In genomic region chr1:106221371-106221770, GRCm38 (mm10) we compare ENCODE assay signal across 25 mouse cellular contexts. TPM values are rescaled to one million over a fixed set of nuclear protein-coding genes. Genes with fewer than 3 reads are reported as not detected.
DNase-seq lines count a peak whose midpoint lies in the region; ATAC-seq and TF ChIP-seq lines count a peak whose summit lies in the region.
"Had no signal": no experiment of that assay in that cellular context is flagged by ENCODE, and none has a peak within 500 bp of the region (broad histone marks: within the 10 kb centered on the region; RNA-seq: fewer than 3 reads in every experiment).

No protein-coding gene starts in this region.

- ATAC-seq in heart, postnatal 0 days (ENCODE audit: insufficient read depth, low read depth), result no peak
- ATAC-seq in erythroblast, adult 5-6 weeks (replicated peaks; ENCODE audit: low FRiP score, poor library complexity, severe bottlenecking), result no peak
- ATAC-seq: CD4-positive, CD25-positive, alpha-beta regulatory T cell, adult 4 months; forebrain, embryonic 13.5 days; forebrain, embryonic 15.5 days had no signal

- no peak overlapping the region for H3K4me3 ChIP-seq in gastrocnemius, adult 2 months
- H3K4me3 ChIP-seq in heart, postnatal 0 days (ENCODE audit: low read depth, low read length), result no peak overlapping the region
- H3K4me3 ChIP-seq in heart, adult 2 months, result no peak overlapping the region
- no peak overlapping the region for H3K4me3 ChIP-seq in CH12.LX (replicated peaks in 1 of 3; ENCODE audit: low read depth in 2 of 3, low read length in 2 of 3, poor library complexity in 1 of 3)
- H3K4me3 ChIP-seq: embryonic facial prominence, embryonic 13.5 days; embryonic facial prominence, embryonic 15.5 days; forebrain, embryonic 13.5 days; forebrain, embryonic 15.5 days had no signal

- no peaks in the 10 kb centered on the region for H3K36me3 ChIP-seq in heart, postnatal 0 days (replicated peaks; ENCODE audit: control insufficient read depth, insufficient read depth, low read length)
- peaks cover 12% of the 10 kb centered on the region for H3K36me3 ChIP-seq in heart, adult 2 months (ENCODE audit: control insufficient read depth, insufficient read depth, low read length)
- H3K36me3 ChIP-seq in CH12.LX (replicated peaks in 1 of 2; ENCODE audit: control insufficient read depth in 1 of 2, insufficient read depth in 1 of 2, low read length in 1 of 2), result peaks cover 3 to 25% of the 10 kb centered on the region in 2 experiments
- H3K36me3 ChIP-seq: embryonic facial prominence, embryonic 13.5 days; embryonic facial prominence, embryonic 15.5 days; G1E had no signal

- no peak for TF ChIP-seq CTCF in gastrocnemius, adult 2 months (IDR thresholded peaks at IDR 0.05)
- TF ChIP-seq CTCF in heart, postnatal 0 days (IDR thresholded peaks at IDR 0.05; ENCODE audit: low read depth), result no peak
- no peak for TF ChIP-seq CTCF in heart, adult 2 months (IDR thresholded peaks at IDR 0.05)
- no peak for TF ChIP-seq CTCF in CH12.LX (conservative IDR thresholded peaks at IDR 0.05 in 1 of 2, IDR thresholded peaks at IDR 0.05 in 1 of 2; ENCODE audit: low read depth in 2 of 2, low read length in 2 of 2)

- no peak for TF ChIP-seq RAD21 in CH12.LX (IDR thresholded peaks at IDR 0.05; ENCODE audit: low read depth, low read length)

- TF ChIP-seq POLR2A in heart, adult 2 months (IDR thresholded peaks at IDR 0.05; ENCODE audit: insufficient read depth, low read depth, low read length), result no peak
- no peak for TF ChIP-seq POLR2A in CH12.LX (IDR thresholded peaks at IDR 0.05; ENCODE audit: low read depth, low read length)

- dilution Hi-C loops in CH12.LX (cut with MboI; ENCODE audit: extremely low pct_ligation_motif_present, extremely low pct_unique_long_range_greater_than_20kb, low sequenced_read_pairs), result no loop called here

- no peaks in the 10 kb centered on the region for H3K9me3 ChIP-seq in heart, postnatal 0 days (replicated peaks; ENCODE audit: control insufficient read depth, low read length)
- peaks cover 8% of the 10 kb centered on the region for H3K9me3 ChIP-seq in CH12.LX (replicated peaks; ENCODE audit: low read length)
- H3K9me3 ChIP-seq: embryonic facial prominence, embryonic 15.5 days; forebrain, embryonic 13.5 days; G1E had no signal

- no peak for DNase-seq in gastrocnemius, adult 2 months
- no peak for DNase-seq in gastrocnemius, postnatal 4 days (ENCODE audit: low spot score in 2 of 2)
- no peak for DNase-seq in heart, postnatal 0 days (ENCODE audit: low spot score)
- no peak for DNase-seq in heart, adult 2 months
- no peak for DNase-seq in CH12.LX (ENCODE audit: extremely low read depth)
- peak; percentile 12 for DNase-seq in R1 (ENCODE audit: low read depth, low spot score)
- DNase-seq in spleen, postnatal 36 days (ENCODE audit: low spot score in 2 of 2), result no peak
- DNase-seq: adrenal gland, adult 2 months; adrenal gland, postnatal 10 days; adrenal gland, postnatal 25 days; B cell, adult 2 months; cerebellum, adult 11 months; cerebellum, adult 18-20 months; cerebellum, adult 8-10 months; cerebellum, adult 9-11 months; cerebellum, postnatal 14 days; cerebellum, postnatal 36 days; embryo, embryonic 11 days had no signal

- in situ Hi-C loops in CH12.LX (cut with MboI; ENCODE audit: low pct_ligation_motif_present, low pct_unique_long_range_greater_than_20kb, low sequenced_read_pairs), result no loop called here

- peaks cover 8% of the 10 kb centered on the region for H3K79me2 ChIP-seq in heart, adult 2 months (replicated peaks; ENCODE audit: control insufficient read depth, insufficient read depth, low read length)
- peaks cover 21% of the 10 kb centered on the region for H3K79me2 ChIP-seq in CH12.LX (replicated peaks; ENCODE audit: control insufficient read depth, extremely low read depth, insufficient read depth, poor library complexity, severe bottlenecking)

- no peaks in the 10 kb centered on the region for H3K27me3 ChIP-seq in heart, postnatal 0 days (ENCODE audit: control insufficient read depth, insufficient read depth, low read length)
- no peaks in the 10 kb centered on the region for H3K27me3 ChIP-seq in heart, adult 2 months (ENCODE audit: control insufficient read depth, insufficient read depth, low read length)
- no peaks in the 10 kb centered on the region for H3K27me3 ChIP-seq in CH12.LX (replicated peaks)
- H3K27me3 ChIP-seq: embryonic facial prominence, embryonic 13.5 days; embryonic facial prominence, embryonic 15.5 days; forebrain, embryonic 13.5 days; forebrain, embryonic 15.5 days had no signal

- no peak overlapping the region for H3K4me2 ChIP-seq in heart, postnatal 0 days (ENCODE audit: low read depth, low read length)
- H3K4me2 ChIP-seq in CH12.LX (ENCODE audit: insufficient read depth, low read depth, poor library complexity, severe bottlenecking), result no peak overlapping the region
- H3K4me2 ChIP-seq: embryonic facial prominence, embryonic 13.5 days; embryonic facial prominence, embryonic 15.5 days; forebrain, embryonic 13.5 days; forebrain, embryonic 15.5 days had no signal

- peaks cover 20% of the 10 kb centered on the region for H3K4me1 ChIP-seq in heart, postnatal 0 days (ENCODE audit: control insufficient read depth, insufficient read depth)
- H3K4me1 ChIP-seq in heart, adult 2 months (ENCODE audit: control insufficient read depth, insufficient read depth, low read length), result peaks cover 13% of the 10 kb centered on the region
- H3K4me1 ChIP-seq in CH12.LX (ENCODE audit: control insufficient read depth in 1 of 2, insufficient read depth in 2 of 2), result peaks cover 13 to 70% of the 10 kb centered on the region in 2 experiments

- 92% methylated on average over 1 of the region's 1 CpGs for WGBS in heart, postnatal 0 days
- 97% methylated on average over 1 of the region's 1 CpGs for WGBS in heart, adult 2 months

- no peak for TF ChIP-seq EP300 in heart, postnatal 0 days (IDR thresholded peaks at IDR 0.05; ENCODE audit: low read depth)
- no peak for TF ChIP-seq EP300 in heart, adult 2 months (IDR thresholded peaks at IDR 0.05; ENCODE audit: insufficient read depth, low read depth, low read length)
- no peak for TF ChIP-seq EP300 in CH12.LX (IDR thresholded peaks at IDR 0.05; ENCODE audit: low read length)

- H3K27ac ChIP-seq in gastrocnemius, adult 2 months, result 0 out of 2 replicates have a peak overlapping the region, but pooled peaks have one; percentile 28
- peak overlapping the region; percentile 47; the same call in 1 of the 2 replicates for H3K27ac ChIP-seq in heart, postnatal 0 days (ENCODE audit: low read depth)
- no peak overlapping the region for H3K27ac ChIP-seq in heart, adult 2 months
- no peak overlapping the region for H3K27ac ChIP-seq in CH12.LX (ENCODE audit: insufficient read depth, low read depth)
- H3K27ac ChIP-seq: embryonic facial prominence, embryonic 13.5 days; embryonic facial prominence, embryonic 15.5 days; forebrain, embryonic 13.5 days; forebrain, embryonic 15.5 days had no signal

- intact Hi-C loops in gastrocnemius, adult 2 months (cut with DNase I), result no loop called here
- intact Hi-C loops in heart, adult 2 months (cut with DNase I), result no loop called here

- no peak overlapping the region for H3K9ac ChIP-seq in heart, postnatal 0 days (replicated peaks; ENCODE audit: low read depth, low read length)
- H3K9ac ChIP-seq in heart, adult 2 months (ENCODE audit: low read depth, low read length), result no peak overlapping the region
- no peak overlapping the region for H3K9ac ChIP-seq in CH12.LX (ENCODE audit: insufficient read depth, low read depth)
- H3K9ac ChIP-seq: embryonic facial prominence, embryonic 13.5 days; embryonic facial prominence, embryonic 15.5 days; forebrain, embryonic 13.5 days; forebrain, embryonic 15.5 days had no signal

TF ChIP-seq in CH12.LX, 34 proteins besides CTCF, POLR2A, EP300 and RAD21:
- TF ChIP-seq CHD2 (IDR thresholded peaks at IDR 0.05; ENCODE audit: low read length), result no peak
- TF ChIP-seq MAZ (IDR thresholded peaks at IDR 0.05; ENCODE audit: low read depth, low read length), result 0 out of 2 replicates have a peak, but pooled peaks have one; percentile 25
- TF ChIP-seq RCOR1 (conservative IDR thresholded peaks at IDR 0.05; ENCODE audit: low read depth, low read length), result 0 out of 2 replicates have a peak, but pooled peaks have one; percentile 26

RNA-seq across cellular contexts. Expression of gene Phlpp1, which starts 49.8 kb away (rescaled TPM):
- 1 to 10 TPM; 8.1 to 9.0 TPM for total RNA-seq in gastrocnemius, adult 2 months (2021)
- 10 to 100 TPM; 12.7 to 14.3 TPM for total RNA-seq in gastrocnemius, postnatal 4 days (2021)
- 15.2 and 17.8 TPM in 2 replicates for total RNA-seq in heart, postnatal 0 days (2014; rRNA removed; ENCODE audit: low replicate concordance)
- 3.5 and 3.9 TPM in 2 replicates for polyA plus RNA-seq in heart, postnatal 0 days (2015; fragmentation: Nextera tagmentation; extraction: Ambion mirVana)
- total RNA-seq in heart, adult 2 months (2021), result 10 to 100 TPM; 16.3 to 17.2 TPM
- 9.6 and 15.6 TPM in 2 replicates for polyA plus RNA-seq in heart, adult 2 months (2012; rRNA removed)
- total RNA-seq in CH12.LX (2012; rRNA removed) (15.3 and 20.9 TPM in 2 replicates), CH12.LX (2014; rRNA removed) (12.6 and 14.8 TPM in 2 replicates)
- 37.2 and 38.4 TPM in 2 replicates for polyA plus RNA-seq in CH12.LX (2012; ENCODE audit: insufficient read length, low read depth)
- 0.42 and 0.96 TPM in 2 replicates for total RNA-seq in erythroblast, adult 5-6 weeks (2015; ENCODE audit: low replicate concordance)
- total RNA-seq in erythroblast, adult 5-6 weeks (2017; ENCODE audit: low replicate concordance), result 1.1 and 3.3 TPM in 2 replicates

Comparison
In these comparisons a context has a peak if more than half of its experiments do, and no peak if none do; other contexts are left out.
1. H3K27ac ChIP-seq: peak in gastrocnemius, adult 2 months (single experiment) and heart, postnatal 0 days (single experiment); none in heart, adult 2 months (single experiment) and CH12.LX (single experiment).